Mouse (Mus musculus): ENCODE data around the gene Cd84. TPM values are rescaled to one million over a fixed set of nuclear protein-coding genes. Genes with fewer than 3 reads are reported as not detected.

Cd84 gene
- polyA plus RNA-seq, 1 experiment from 2014 or later = 0.01 TPM

- no peak for ATAC-seq
- TF ChIP-seq CTCF (IDR thresholded peaks at IDR 0.05) = no peak
- no peaks in the 10 kb centered on the region for H3K27me3 ChIP-seq
- DNase-seq (ENCODE audit: low read depth, low spot score) = no peak
- ChIA-PET CTCF (no interaction called here), POLR2A (no interaction called here)
- in situ Hi-C loops (cut with MboI; ENCODE audit: low pct_unique_long_range_greater_than_20kb) = no loop called here
Observed at GRCm38 (mm10) chr1:171938952-171939948, 99.8 kb downstream of the Cd84 start.

Other genes with a start within 250 kb of the Cd84 start
- not detected for gene Ly9, start 232.3 kb upstream of the Cd84 start, polyA plus RNA-seq (2021)
- gene Slamf7, start 186.7 kb upstream of the Cd84 start, polyA plus RNA-seq (2021) = not detected
- not detected for gene Cd48, start 157.7 kb upstream of the Cd84 start, polyA plus RNA-seq (2021)
- gene Slamf1, start 72.6 kb upstream of the Cd84 start, polyA plus RNA-seq (2021) = 0.01 TPM
- not detected for gene Gm10521, start 56.0 kb downstream of the Cd84 start, polyA plus RNA-seq (2021)
- gene Slamf6, start 77.8 kb downstream of the Cd84 start, polyA plus RNA-seq (2021) = not detected
- gene Vangl2, start 188.7 kb downstream of the Cd84 start, polyA plus RNA-seq (2021) = 11.5 TPM
- gene Nhlh1, start 217.9 kb downstream of the Cd84 start, polyA plus RNA-seq (2021) = not detected
- gene Copa, start 242.8 kb downstream of the Cd84 start, polyA plus RNA-seq (2021) = 181 TPM
- 144 TPM for gene Ncstn, start 243.1 kb downstream of the Cd84 start, polyA plus RNA-seq (2021)